Mouse (Mus musculus) olfactory bulb, adult 2 months (tissue): Measurements from ENCODE around the gene Asphd2.

ENCODE experiments used
- CTCF ChIP-seq: fragments of 200-500 bp; IDR thresholded peaks from 2 replicates; pipeline ENCODE4 v1.5.1; 2012; ENCODE audit warnings: low read depth, mild to moderate bottlenecking, low read length, moderate library complexity; ENCODE audit not compliant: insufficient read depth
- POLR2A ChIP-seq: fragments of 200-500 bp; IDR thresholded peaks from 2 replicates; pipeline ENCODE4 v1.6.1; 2012; ENCODE audit warnings: mild to moderate bottlenecking, low read depth, low read length, moderate library complexity; ENCODE audit not compliant: insufficient read depth

DNA sequence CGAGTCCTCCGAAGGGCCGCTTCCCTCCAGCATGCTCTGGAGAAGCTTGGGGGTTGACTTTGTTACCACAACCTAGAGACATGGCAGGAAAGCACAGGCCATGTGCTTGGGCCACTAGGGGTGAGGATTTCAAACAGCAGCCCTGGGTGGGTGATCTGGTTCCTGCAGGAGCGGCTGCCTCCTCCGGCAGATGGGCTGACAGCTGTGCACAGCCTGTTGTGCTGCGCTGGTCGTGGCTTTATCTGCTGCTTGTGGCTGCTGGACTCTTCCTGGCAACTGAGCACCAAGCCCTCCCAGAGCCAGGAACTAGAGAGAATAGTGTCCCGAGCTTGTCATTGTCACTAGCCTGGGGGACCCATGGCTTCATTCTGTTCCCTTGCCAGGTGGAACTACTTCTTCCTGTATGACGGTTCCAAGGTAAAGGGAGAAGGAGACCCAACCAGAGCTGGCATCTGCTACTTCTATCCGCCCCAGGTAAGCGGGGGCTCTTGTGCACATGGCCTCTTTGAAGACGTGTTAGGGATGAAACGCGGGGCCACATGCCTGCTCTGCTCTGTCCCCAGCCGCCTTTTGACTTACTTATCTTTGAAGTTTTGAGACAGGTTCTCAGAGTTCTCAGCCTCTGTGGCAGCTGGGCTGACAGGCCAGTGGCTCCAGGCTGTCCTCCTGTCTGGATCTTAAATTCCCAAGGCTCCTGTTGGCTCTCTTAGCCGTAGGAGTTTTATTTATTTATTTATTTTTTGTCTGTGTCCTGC is 48.3 kb downstream of the Asphd2 start:
- TF ChIP-seq CTCF (no peak), POLR2A (no peak)
